Mouse (Mus musculus): ENCODE measurements at regions not wholly inside any gene's neighbourhood (a gene's known extent, or its start where the extent isn't known, plus 50 kb on each side); places are given as distances from the start of the nearest gene placed in this dataset.

DNA sequence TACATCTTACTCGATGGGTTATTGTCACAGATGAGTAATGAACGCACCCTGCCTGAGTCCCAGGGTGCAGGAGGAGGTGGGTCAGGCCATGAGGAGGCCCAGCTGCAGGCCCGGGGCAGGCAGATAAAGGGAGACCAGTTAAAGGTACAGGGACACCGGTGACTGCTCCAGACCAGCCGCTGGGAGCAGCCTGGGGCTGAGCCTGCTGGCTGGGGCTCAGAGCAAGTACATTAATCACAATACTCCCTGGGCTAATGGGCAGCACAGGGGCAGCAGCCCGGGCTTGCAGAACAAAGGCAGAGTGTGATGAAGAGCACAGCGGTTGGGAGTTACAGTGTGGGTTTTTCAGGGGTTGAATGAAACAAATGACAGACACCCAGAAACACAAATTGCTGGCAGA is 154.4 kb upstream of the Rnf219 start:
- no peak overlapping the region for H3K4me2 ChIP-seq
- H3K4me3 ChIP-seq = no peak overlapping the region
- H3K4me1 ChIP-seq (replicated peaks) = no peaks in the 10 kb centered on the region
- no peaks in the 10 kb centered on the region; the same call in 1 of the 2 replicates for H3K9me3 ChIP-seq (replicated peaks)
- 19% methylated on average over 7 of the region's 7 CpGs for WGBS
- ATAC-seq (ENCODE audit: insufficient number of reproducible peaks, low FRiP score) = no peak
- no peak overlapping the region for H3K27ac ChIP-seq (ENCODE audit: poor library complexity, severe bottlenecking)
- H3K9ac ChIP-seq = no peak overlapping the region
- H3K36me3 ChIP-seq = no peaks in the 10 kb centered on the region
- no peaks in the 10 kb centered on the region for H3K27me3 ChIP-seq (replicated peaks)

DNA sequence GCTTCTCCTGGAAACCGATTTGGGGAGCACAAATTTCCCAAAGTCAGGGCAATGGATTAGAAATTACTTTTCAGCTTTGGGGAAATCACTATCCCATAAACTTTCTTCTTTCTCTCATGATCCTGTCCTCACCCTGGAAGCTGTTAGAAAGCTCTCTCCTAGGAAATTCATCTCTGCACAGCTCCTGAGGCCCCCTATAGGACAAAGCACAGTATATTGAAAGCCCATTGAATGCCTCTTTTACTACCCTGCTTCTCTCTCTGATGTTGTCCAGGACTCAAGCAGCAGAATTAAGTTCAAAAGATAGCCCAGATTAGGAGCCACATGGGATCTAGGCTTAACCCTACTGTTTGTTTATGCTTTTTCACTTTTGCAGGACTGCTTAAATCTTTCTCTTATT is 139.3 kb upstream of the Rnf219 start:
- Histone ChIP-seq H3K4me1 (replicated peaks) (no peaks in the 10 kb centered on the region), H3K27ac (ENCODE audit: poor library complexity, severe bottlenecking) (no peak overlapping the region), H3K9me3 (replicated peaks) (no peaks in the 10 kb centered on the region), H3K4me3 (no peak overlapping the region), H3K27me3 (replicated peaks) (no peaks in the 10 kb centered on the region), H3K9ac (no peak overlapping the region), H3K4me2 (no peak overlapping the region), H3K36me3 (no peaks in the 10 kb centered on the region)
- no peak for ATAC-seq (ENCODE audit: insufficient number of reproducible peaks, low FRiP score)
- 70% methylated on average over 1 of the region's 1 CpGs for WGBS

DNA sequence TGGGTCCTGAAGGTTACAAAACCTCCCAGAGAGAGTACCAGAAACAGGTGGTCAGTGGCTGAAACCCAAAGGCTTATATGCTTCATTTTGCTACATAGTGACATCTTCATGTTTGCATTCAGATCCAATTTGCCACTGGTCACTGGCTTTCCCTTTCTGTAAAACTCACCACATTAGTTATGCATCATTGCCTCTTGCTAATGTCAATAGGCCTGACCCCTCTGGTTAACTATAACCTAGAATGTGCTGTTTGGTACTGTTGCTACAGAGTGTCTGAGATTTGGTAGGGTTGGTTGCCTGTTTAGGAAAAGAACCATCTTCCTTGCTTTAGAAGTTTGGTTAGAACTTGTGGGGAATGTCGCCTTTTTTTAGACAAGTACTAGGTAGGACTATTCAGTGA is 136.3 kb upstream of the Rnf219 start:
- H3K27ac ChIP-seq (ENCODE audit: poor library complexity, severe bottlenecking) = no peak overlapping the region
- no peak overlapping the region for H3K4me2 ChIP-seq
- H3K36me3 ChIP-seq = no peaks in the 10 kb centered on the region
- H3K9me3 ChIP-seq (replicated peaks) = no peaks in the 10 kb centered on the region
- no peak for ATAC-seq (ENCODE audit: insufficient number of reproducible peaks, low FRiP score)
- no peaks in the 10 kb centered on the region for H3K27me3 ChIP-seq (replicated peaks)
- 74% methylated on average over 1 of the region's 1 CpGs for WGBS
- H3K4me1 ChIP-seq (replicated peaks) = no peaks in the 10 kb centered on the region
- H3K4me3 ChIP-seq = no peak overlapping the region
- H3K9ac ChIP-seq = no peak overlapping the region

DNA sequence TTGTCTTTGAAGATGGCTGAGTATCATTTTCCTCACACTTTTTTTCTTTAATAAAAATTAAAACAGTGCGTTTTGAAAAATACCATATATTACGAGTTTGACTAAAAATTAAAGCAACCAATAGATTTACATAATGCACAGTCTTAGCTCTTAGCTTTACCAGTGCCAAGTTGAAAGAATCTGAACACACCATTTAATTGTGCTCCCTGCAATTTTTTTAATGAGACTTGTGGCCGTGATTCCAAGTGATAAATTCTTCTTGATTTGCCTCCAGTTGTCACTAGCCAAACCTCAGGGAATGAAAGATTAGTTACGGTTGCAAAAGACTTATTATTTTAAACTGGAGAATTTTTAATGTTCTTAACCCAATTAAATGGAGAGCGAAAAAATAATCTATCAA is 127.5 kb upstream of the Rnf219 start:
- no peak for ATAC-seq (ENCODE audit: insufficient number of reproducible peaks, low FRiP score)
- H3K4me2 ChIP-seq = no peak overlapping the region
- WGBS = 81% methylated on average over 5 of the region's 5 CpGs

DNA sequence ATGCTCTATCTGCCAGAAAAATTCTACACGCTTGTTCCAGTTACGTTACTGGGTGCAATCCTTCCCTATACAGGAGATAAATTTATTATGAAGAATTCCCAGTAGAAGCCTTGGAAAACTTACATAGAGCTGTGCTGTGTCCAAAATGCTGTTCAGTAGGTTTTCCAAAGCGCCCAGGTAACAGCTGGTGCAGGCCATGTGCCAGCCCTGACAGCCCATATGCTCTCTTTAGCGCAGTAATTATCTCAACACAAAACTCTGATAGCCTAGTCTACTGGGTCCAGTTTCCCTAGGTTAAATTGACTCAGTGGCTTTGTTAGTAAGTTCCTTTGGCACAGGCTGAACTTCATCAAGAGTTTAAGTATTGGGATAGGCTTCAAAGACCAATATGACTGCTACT is 122.2 kb upstream of the Rnf219 start:
- no peak overlapping the region for H3K4me2 ChIP-seq
- H3K9me3 ChIP-seq (replicated peaks) = no peaks in the 10 kb centered on the region
- 81% methylated on average over 4 of the region's 4 CpGs for WGBS
- no peak for ATAC-seq (ENCODE audit: insufficient number of reproducible peaks, low FRiP score)
- no peaks in the 10 kb centered on the region for H3K27me3 ChIP-seq (replicated peaks)
- H3K4me3 ChIP-seq = no peak overlapping the region
- no peak overlapping the region for H3K9ac ChIP-seq
- H3K4me1 ChIP-seq (replicated peaks) = no peaks in the 10 kb centered on the region
- H3K36me3 ChIP-seq = no peaks in the 10 kb centered on the region
- no peak overlapping the region for H3K27ac ChIP-seq (ENCODE audit: poor library complexity, severe bottlenecking)

More for the DNA sequence above, 127.5 kb upstream of the Rnf219 start:
- Histone ChIP-seq H3K27me3 (replicated peaks) (no peaks in the 10 kb centered on the region), H3K9me3 (replicated peaks) (no peaks in the 10 kb centered on the region), H3K4me1 (replicated peaks) (no peaks in the 10 kb centered on the region), H3K4me3 (no peak overlapping the region), H3K36me3 (no peaks in the 10 kb centered on the region), H3K27ac (ENCODE audit: poor library complexity, severe bottlenecking) (no peak overlapping the region), H3K9ac (no peak overlapping the region)

DNA sequence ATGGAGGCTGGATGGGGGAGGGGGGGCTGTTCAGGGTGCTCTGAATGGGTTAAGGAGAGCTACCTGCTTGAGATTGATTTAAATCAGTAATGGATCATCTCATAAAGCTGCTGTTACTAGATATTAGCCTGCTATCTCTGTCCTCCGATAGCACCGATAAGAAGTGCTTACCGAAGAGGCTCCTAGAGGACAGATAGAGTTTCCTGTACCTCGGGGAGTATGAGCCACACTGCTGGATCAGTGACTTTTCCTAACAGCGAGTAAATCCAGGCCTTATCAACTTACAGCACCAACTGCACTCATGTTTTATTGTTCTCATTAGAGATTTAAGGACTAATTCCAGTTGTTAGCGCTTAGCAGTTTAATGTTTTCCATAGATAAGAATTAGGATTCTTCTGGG is 120.3 kb upstream of the Rnf219 start:
- 22% methylated on average over 6 of the region's 6 CpGs for WGBS
- no peak overlapping the region for H3K4me3 ChIP-seq
- no peaks in the 10 kb centered on the region for H3K27me3 ChIP-seq (replicated peaks)
- no peaks in the 10 kb centered on the region for H3K9me3 ChIP-seq (replicated peaks)
- no peaks in the 10 kb centered on the region for H3K36me3 ChIP-seq
- no peaks in the 10 kb centered on the region for H3K4me1 ChIP-seq (replicated peaks)
- no peak overlapping the region for H3K9ac ChIP-seq
- no peak overlapping the region for H3K27ac ChIP-seq (ENCODE audit: poor library complexity, severe bottlenecking)
- H3K4me2 ChIP-seq = no peak overlapping the region
- no peak for ATAC-seq (ENCODE audit: insufficient number of reproducible peaks, low FRiP score)

DNA sequence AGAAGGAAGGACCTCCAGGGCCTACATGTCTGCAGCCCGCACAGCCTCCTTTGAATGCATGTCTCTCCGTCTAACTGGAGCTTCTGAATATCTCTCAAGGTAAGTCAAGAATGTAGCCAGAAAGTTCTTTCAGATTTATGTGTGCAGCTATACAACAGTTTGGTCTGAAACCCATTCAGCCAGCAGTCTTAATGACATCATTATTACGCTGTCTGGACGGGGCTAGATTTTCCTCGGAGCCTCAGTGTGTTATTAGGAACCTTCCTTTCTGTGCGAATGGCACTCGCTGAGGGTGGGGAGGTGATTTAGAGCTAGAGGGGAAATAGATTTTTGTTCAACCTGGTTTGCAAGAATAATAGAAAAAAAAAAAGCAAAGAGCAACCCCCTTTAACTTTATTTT is 116.9 kb upstream of the Rnf219 start:
- no peak overlapping the region for H3K4me2 ChIP-seq
- H3K27ac ChIP-seq (ENCODE audit: poor library complexity, severe bottlenecking) = no peak overlapping the region
- 82% methylated on average over 7 of the region's 7 CpGs for WGBS
- H3K36me3 ChIP-seq = no peaks in the 10 kb centered on the region
- H3K9ac ChIP-seq = no peak overlapping the region
- no peaks in the 10 kb centered on the region for H3K27me3 ChIP-seq (replicated peaks)
- no peaks in the 10 kb centered on the region for H3K4me1 ChIP-seq (replicated peaks)
- ATAC-seq (ENCODE audit: insufficient number of reproducible peaks, low FRiP score) = no peak
- H3K9me3 ChIP-seq (replicated peaks) = no peaks in the 10 kb centered on the region
- H3K4me3 ChIP-seq = no peak overlapping the region

DNA sequence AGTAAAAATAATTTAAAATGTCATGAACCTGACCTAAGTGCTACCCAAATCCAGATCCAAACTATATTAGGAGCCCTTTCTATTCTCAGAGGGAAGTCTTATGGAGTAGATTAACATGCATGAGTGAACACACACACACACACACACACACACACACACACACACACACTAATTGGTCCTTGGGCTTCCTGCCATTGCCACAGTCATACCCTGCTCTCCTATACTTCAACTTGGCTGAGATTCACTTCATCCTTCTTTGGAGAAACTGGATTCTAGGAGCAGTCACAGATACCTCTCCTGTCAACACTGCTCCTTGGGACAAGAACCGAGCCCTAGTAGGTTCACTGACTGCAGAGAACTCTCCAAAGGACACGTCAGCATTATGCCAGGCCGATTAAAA is 89.0 kb upstream of the Rnf219 start:
- Histone ChIP-seq H3K4me1 (replicated peaks) (no peaks in the 10 kb centered on the region), H3K27ac (ENCODE audit: poor library complexity, severe bottlenecking) (no peak overlapping the region), H3K27me3 (replicated peaks) (no peaks in the 10 kb centered on the region), H3K4me2 (no peak overlapping the region), H3K9me3 (replicated peaks) (no peaks in the 10 kb centered on the region), H3K9ac (no peak overlapping the region), H3K4me3 (no peak overlapping the region), H3K36me3 (no peaks in the 10 kb centered on the region)
- WGBS = 77% methylated on average over 3 of the region's 3 CpGs
- ATAC-seq (ENCODE audit: insufficient number of reproducible peaks, low FRiP score) = no peak

DNA sequence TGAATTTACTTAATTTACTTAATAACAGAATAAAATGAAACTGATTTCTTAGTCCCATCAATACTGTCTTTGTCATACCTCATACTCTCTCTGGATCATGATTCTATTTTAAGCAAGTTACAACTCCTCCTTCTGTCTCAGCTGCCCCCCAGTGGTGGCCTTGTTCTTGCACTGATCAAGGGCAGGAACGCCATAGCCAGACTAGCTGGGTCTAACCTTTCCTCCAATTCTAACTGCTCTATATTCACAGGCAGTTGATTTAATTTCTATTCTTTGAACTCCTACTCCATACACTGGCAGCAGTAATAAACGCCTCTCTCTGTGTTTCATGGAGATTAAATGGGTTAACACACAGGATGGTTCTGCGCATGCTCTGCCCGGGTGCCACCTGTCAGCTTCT is 87.9 kb upstream of the Rnf219 start:
- Histone ChIP-seq H3K27me3 (replicated peaks) (no peaks in the 10 kb centered on the region), H3K9ac (no peak overlapping the region), H3K27ac (ENCODE audit: poor library complexity, severe bottlenecking) (no peak overlapping the region), H3K9me3 (replicated peaks) (no peaks in the 10 kb centered on the region), H3K4me1 (replicated peaks) (no peaks in the 10 kb centered on the region), H3K36me3 (no peaks in the 10 kb centered on the region), H3K4me2 (no peak overlapping the region), H3K4me3 (no peak overlapping the region)
- WGBS = 70% methylated on average over 4 of the region's 4 CpGs
- no peak for ATAC-seq (ENCODE audit: insufficient number of reproducible peaks, low FRiP score)

DNA sequence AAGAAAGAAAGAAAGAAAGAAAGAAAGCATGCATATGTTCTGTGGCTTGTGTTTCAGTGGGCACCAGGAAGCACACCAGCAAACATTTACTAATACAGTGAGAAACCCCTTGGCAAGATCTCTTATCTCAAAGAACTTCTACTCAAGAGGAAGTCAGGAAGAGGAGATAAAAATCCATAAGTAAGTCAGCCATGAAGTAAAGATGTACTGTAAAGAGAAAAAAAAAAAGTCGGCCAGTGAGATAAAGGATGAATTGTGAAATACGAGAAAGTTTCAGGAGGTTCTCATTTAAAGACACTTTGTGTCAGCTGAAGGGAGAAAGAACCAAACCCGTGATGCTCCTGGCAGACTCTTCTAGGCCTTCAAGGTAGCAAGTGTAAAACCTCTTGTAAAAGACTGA is 72.4 kb upstream of the Rnf219 start:
- Histone ChIP-seq H3K4me1 (replicated peaks) (no peaks in the 10 kb centered on the region), H3K27ac (ENCODE audit: poor library complexity, severe bottlenecking) (no peak overlapping the region), H3K4me2 (no peak overlapping the region), H3K36me3 (no peaks in the 10 kb centered on the region), H3K9me3 (replicated peaks) (0 out of 2 replicates have a peak, but pooled peaks cover 2% of the 10 kb centered on the region), H3K27me3 (replicated peaks) (no peaks in the 10 kb centered on the region), H3K9ac (no peak overlapping the region), H3K4me3 (no peak overlapping the region)
- WGBS = 72% methylated on average over 3 of the region's 3 CpGs
- no peak for ATAC-seq (ENCODE audit: insufficient number of reproducible peaks, low FRiP score)
